Mouse (Mus musculus) spleen, adult 2 months (tissue): Measurements from ENCODE around the gene Mvb12a. TPM values are rescaled to one million over a fixed set of nuclear protein-coding genes. Genes with fewer than 3 reads are reported as not detected.

Experiments
- DNase-seq, 2 experiments: peaks; one replicate each; pipeline versions ENCODE4 v3.0.0 to v3.0.0-alpha.2; 2012 to 2021; ENCODE audit warnings: low spot score in 2 of 2, low read depth in 1 of 2
- H3K27ac ChIP-seq: fragments of 200-500 bp; 2 replicates; pipeline ENCODE4 v1.5.1; 2012; ENCODE audit warnings: low read length, inconsistent platforms; ENCODE audit not compliant: insufficient read depth
- H3K27me3 ChIP-seq: fragments of 200-500 bp; 2 replicates; pipeline ENCODE4 v1.6.1; 2012; ENCODE audit warnings: mild to moderate bottlenecking, moderate library complexity, low read length, inconsistent platforms; ENCODE audit not compliant: control insufficient read depth, insufficient read depth
- H3K36me3 ChIP-seq: fragments of 200-500 bp; 2 replicates; pipeline ENCODE4 v1.6.1; 2012; ENCODE audit warnings: mild to moderate bottlenecking, low read length, inconsistent platforms; ENCODE audit not compliant: control insufficient read depth, insufficient read depth
- H3K4me1 ChIP-seq: fragments of 200-500 bp; 2 replicates; pipeline ENCODE4 v1.6.1; 2011; ENCODE audit warnings: inconsistent platforms; ENCODE audit not compliant: control insufficient read depth, insufficient read depth, insufficient read length
- H3K4me3 ChIP-seq: fragments of 200-500 bp; 2 replicates; pipeline ENCODE4 v1.5.1; 2011; ENCODE audit warnings: mild to moderate bottlenecking, inconsistent platforms; ENCODE audit not compliant: insufficient read depth, insufficient read length; ENCODE audit errors: extremely low read depth
- CTCF ChIP-seq: fragments of 200-500 bp; IDR thresholded peaks from 2 replicates; pipeline ENCODE4 v1.5.1; 2011; ENCODE audit warnings: mild to moderate bottlenecking, inconsistent platforms; ENCODE audit not compliant: insufficient read depth, insufficient read length, insufficient replicate concordance; ENCODE audit errors: extremely low read depth
- POLR2A ChIP-seq: fragments of 200-500 bp; IDR thresholded peaks from 2 replicates; pipeline ENCODE4 v1.6.1; 2011; ENCODE audit warnings: low read depth, low read length, inconsistent platforms
- WGBS: fragments of 180-500 bp; shearing (Covaris S2); methylation state at CpG from one replicate; pipeline ENCODE4 v1.1.7; 2018; 5-methylcytosine and 5-hydroxymethylcytosine counted together
- polyA plus RNA-seq: library from polyadenylated mRNA; depleted of rRNA; stranded (reverse); fragments of >200 nt; gene quantifications from 2 replicates; pipeline ENCODE4 v1.2.3, GENCODE M21; 2012; rRNA removed

Mvb12a gene
- polyA plus RNA-seq: 89.9 and 119 TPM in 2 replicates

- peaks cover 5% of the 10 kb centered on the region for H3K4me1 ChIP-seq
- peak within 1 kb of the TSS; percentile 62 for H3K27ac ChIP-seq
Measured at GRCm38 (mm10) chr8:71542632-71543343, at the start of gene Mvb12a. Mvb12a (plus strand) TSS chr8:71542922.

GRCm38 (mm10) chr8:71495039-71495438 is 47.7 kb upstream of the Mvb12a start:
- Histone ChIP-seq H3K27ac (no peak overlapping the region), H3K4me1 (no peaks in the 10 kb centered on the region), H3K27me3 (no peaks in the 10 kb centered on the region), H3K36me3 (peaks cover 14% of the 10 kb centered on the region), H3K4me3 (no peak overlapping the region)
- DNase-seq: peak; percentile 56 to 73
- TF ChIP-seq CTCF: peak; percentile 91
- TF ChIP-seq POLR2A: no peak
- 32% methylated on average over 16 of the region's 16 CpGs for WGBS

More at GRCm38 (mm10) chr8:71542632-71543343, at the start of gene Mvb12a:
- Histone ChIP-seq H3K27me3 (no peaks in the 10 kb centered on the region), H3K36me3 (peaks cover 16% of the 10 kb centered on the region), H3K4me3 (peak within 1 kb of the TSS; percentile 86)
- WGBS: under 1% methylated on average over 55 of the region's 55 CpGs
- peak; percentile 96 to 98 for DNase-seq
- peak; percentile 9; the same call in 1 of the 2 replicates for TF ChIP-seq POLR2A
- no peak for TF ChIP-seq CTCF

GRCm38 (mm10) chr8:71495811-71496210 is 46.9 kb upstream of the Mvb12a start:
- Histone ChIP-seq H3K27ac (0 out of 2 replicates have a peak overlapping the region, but pooled peaks have one; percentile 30), H3K4me1 (no peaks in the 10 kb centered on the region), H3K36me3 (peaks cover 13% of the 10 kb centered on the region), H3K4me3 (no peak overlapping the region), H3K27me3 (no peaks in the 10 kb centered on the region)
- no peak for DNase-seq
- no peak for TF ChIP-seq CTCF
- TF ChIP-seq POLR2A: no peak
- whole genome bisulfite sequencing: 85% methylated on average over 5 of the region's 5 CpGs

GRCm38 (mm10) chr8:71496481-71496880 is 46.2 kb upstream of the Mvb12a start:
- peak overlapping the region; percentile 44; the same call in 1 of the 2 replicates for H3K27ac ChIP-seq
- 84% methylated on average over 11 of the region's 11 CpGs for WGBS
- peak in 1 of 2 experiments; percentile 31 for DNase-seq

GRCm38 (mm10) chr8:71497077-71497645 is 45.6 kb upstream of the Mvb12a start:
- H3K27me3 ChIP-seq: no peaks in the 10 kb centered on the region
- H3K27ac ChIP-seq: no peak overlapping the region
- H3K36me3 ChIP-seq: peaks cover 6% of the 10 kb centered on the region
- no peak overlapping the region for H3K4me3 ChIP-seq
- H3K4me1 ChIP-seq: no peaks in the 10 kb centered on the region
- TF ChIP-seq CTCF: no peak
- TF ChIP-seq POLR2A: no peak
- DNase-seq: no peak
- WGBS: 96% methylated on average over 1 of the region's 1 CpGs

More at GRCm38 (mm10) chr8:71496481-71496880, 46.2 kb upstream of the Mvb12a start:
- H3K27me3 ChIP-seq: no peaks in the 10 kb centered on the region
- no peaks in the 10 kb centered on the region for H3K4me1 ChIP-seq
- TF ChIP-seq CTCF (no peak), POLR2A (no peak)
- H3K4me3 ChIP-seq: no peak overlapping the region
- peaks cover 12% of the 10 kb centered on the region for H3K36me3 ChIP-seq

- Histone ChIP-seq H3K4me3 (no peak overlapping the region), H3K27me3 (no peaks in the 10 kb centered on the region), H3K36me3 (no peaks in the 10 kb centered on the region; the same call in 1 of the 2 replicates), H3K4me1 (no peaks in the 10 kb centered on the region), H3K27ac (peak overlapping the region; percentile 29)
- WGBS: 64% methylated on average over 15 of the region's 15 CpGs
- DNase-seq: no peak
- TF ChIP-seq POLR2A (no peak), CTCF (no peak)
Measured at GRCm38 (mm10) chr8:71497881-71498501, 44.7 kb upstream of the Mvb12a start.
